Mouse (Mus musculus) spleen, adult 2 months (tissue): ENCODE measurements at regions not wholly inside any gene's neighbourhood (a gene's known extent, or its start where the extent isn't known, plus 50 kb on each side); places are given as distances from the start of the nearest gene placed in this dataset.

Experiments
- CTCF ChIP-seq: fragments of 200-500 bp; IDR thresholded peaks from 2 replicates; pipeline ENCODE4 v1.5.1; 2011; ENCODE audit warnings: mild to moderate bottlenecking, inconsistent platforms; ENCODE audit not compliant: insufficient read depth, insufficient read length, insufficient replicate concordance; ENCODE audit errors: extremely low read depth
- POLR2A ChIP-seq: fragments of 200-500 bp; IDR thresholded peaks from 2 replicates; pipeline ENCODE4 v1.6.1; 2011; ENCODE audit warnings: low read depth, low read length, inconsistent platforms

GRCm38 (mm10) chr5:119337739-119338138, 332.7 kb upstream of the Tbx3 start:
- TF ChIP-seq CTCF (no peak), POLR2A (no peak)
